Mouse (Mus musculus) midbrain, embryonic 16.5 days (tissue): ENCODE data around the gene Tmem35b. TPM values are rescaled to one million over a fixed set of nuclear protein-coding genes. Genes with fewer than 3 reads are reported as not detected.

ENCODE experiments used
- ATAC-seq: fragments of 200-750 bp; cut with Nextera tagmentation; 2 replicates; pipeline ENCODE4 v1.8.0; 2017; ENCODE audit warnings: moderate TSS enrichment
- H3K27ac ChIP-seq: fragments of 300-500 bp; sonication (generic); 2 replicates; pipeline ENCODE4 v1.5.1; 2014; ENCODE audit warnings: mild to moderate bottlenecking, low read length, mixed read lengths
- H3K27me3 ChIP-seq: fragments of 300-500 bp; sonication (generic); 2 replicates; pipeline ENCODE4 v1.6.1; 2014; ENCODE audit warnings: low read depth, low read length, mixed read lengths; ENCODE audit not compliant: control insufficient read depth, insufficient read depth
- H3K36me3 ChIP-seq: fragments of 300-500 bp; sonication (generic); 2 replicates; pipeline ENCODE4 v1.6.1; 2014; ENCODE audit warnings: mild to moderate bottlenecking, low read length, moderate library complexity, mixed read lengths; ENCODE audit not compliant: control insufficient read depth, insufficient read depth
- H3K4me1 ChIP-seq: fragments of 300-500 bp; sonication (generic); 2 replicates; pipeline ENCODE4 v1.6.1; 2014; ENCODE audit warnings: mild to moderate bottlenecking, low read length, mixed read lengths; ENCODE audit not compliant: control insufficient read depth, insufficient read depth
- H3K4me2 ChIP-seq: fragments of 300-500 bp; sonication (generic); 2 replicates; pipeline ENCODE4 v1.6.1; 2014; ENCODE audit warnings: mild to moderate bottlenecking, low read length, mixed read lengths
- H3K4me3 ChIP-seq: fragments of 300-500 bp; sonication (generic); 2 replicates; pipeline ENCODE4 v1.5.1; 2014; ENCODE audit warnings: low read depth, mild to moderate bottlenecking, low read length, moderate library complexity, mixed read lengths
- H3K9ac ChIP-seq: fragments of 300-500 bp; sonication (generic); 2 replicates; pipeline ENCODE4 v1.6.1; 2014; ENCODE audit warnings: low read depth, low read length, mixed read lengths
- H3K9me3 ChIP-seq: fragments of 300-500 bp; sonication (generic); replicated peaks from 2 replicates; pipeline ENCODE4 v1.6.1; 2014; ENCODE audit warnings: mild to moderate bottlenecking, low read length, mixed read lengths; ENCODE audit not compliant: control insufficient read depth, poor library complexity, severe bottlenecking
- WGBS: fragments of 180-500 bp; shearing (Covaris S2); extraction: QIAGEN DNeasy Blood & Tissue Kit; methylation state at CpG from one replicate; pipeline ENCODE4 v1.1.7; 2014; 5-methylcytosine and 5-hydroxymethylcytosine counted together
- polyA plus RNA-seq: library from polyadenylated mRNA; unstranded; fragments of >200 nt; fragmentation: Nextera tagmentation; extraction: Ambion mirVana; gene quantifications from 2 replicates; pipeline ENCODE4 v1.2.1, GENCODE M21; 2015

Gene Tmem35b
- polyA plus RNA-seq, 1 experiment from 2014 or later = 18.1 TPM

DNA sequence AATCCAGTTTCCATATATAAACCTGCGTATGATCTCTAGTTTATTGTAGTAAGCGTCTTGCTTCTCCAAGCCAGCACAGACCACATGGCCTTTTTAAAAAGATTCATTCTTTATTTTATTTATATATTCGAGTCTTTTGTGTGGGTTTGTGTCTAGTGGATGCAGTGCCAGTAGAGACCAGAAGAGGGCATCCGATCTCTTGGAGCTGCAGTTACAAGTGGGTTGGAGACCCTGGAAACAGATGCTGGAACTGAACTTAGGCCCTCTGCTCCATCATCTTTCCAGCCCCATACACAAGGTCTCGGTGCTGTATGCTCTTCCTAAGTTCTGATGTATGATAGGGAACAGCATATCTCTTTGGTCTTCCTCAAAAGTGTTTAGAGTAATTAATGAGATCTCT, 32.3 kb downstream of the Tmem35b start:
- H3K36me3 ChIP-seq = no peaks in the 10 kb centered on the region
- 60% methylated on average over 5 of the region's 5 CpGs for WGBS

GRCm38 (mm10) chr4:127157746-127158145, 34.3 kb downstream of the Tmem35b start:
- Histone ChIP-seq H3K9me3 (no peaks in the 10 kb centered on the region), H3K27me3 (no peaks in the 10 kb centered on the region), H3K4me1 (no peaks in the 10 kb centered on the region), H3K9ac (no peak overlapping the region), H3K4me2 (no peak overlapping the region), H3K27ac (no peak overlapping the region), H3K4me3 (no peak overlapping the region), H3K36me3 (no peaks in the 10 kb centered on the region)
- ATAC-seq = no peak
- 90% methylated on average over 4 of the region's 4 CpGs for WGBS

More for the DNA sequence above, 32.3 kb downstream of the Tmem35b start:
- no peaks in the 10 kb centered on the region for H3K27me3 ChIP-seq
- ATAC-seq = no peak
- H3K27ac ChIP-seq = no peak overlapping the region
- H3K4me3 ChIP-seq = no peak overlapping the region
- H3K9me3 ChIP-seq = no peaks in the 10 kb centered on the region
- H3K4me1 ChIP-seq = no peaks in the 10 kb centered on the region
- no peak overlapping the region for H3K9ac ChIP-seq
- H3K4me2 ChIP-seq = no peak overlapping the region

GRCm38 (mm10) chr4:127163926-127164325, 40.4 kb downstream of the Tmem35b start:
- ATAC-seq = no peak
- Histone ChIP-seq H3K36me3 (no peaks in the 10 kb centered on the region), H3K4me1 (peaks cover 9% of the 10 kb centered on the region), H3K4me2 (no peak overlapping the region), H3K27ac (no peak overlapping the region), H3K9me3 (0 out of 2 replicates have a peak, but pooled peaks cover 2% of the 10 kb centered on the region), H3K9ac (no peak overlapping the region), H3K4me3 (no peak overlapping the region), H3K27me3 (no peaks in the 10 kb centered on the region)
- WGBS = 79% methylated on average over 8 of the region's 8 CpGs

- H3K4me3 ChIP-seq = no peak overlapping the region
- no peaks in the 10 kb centered on the region for H3K27me3 ChIP-seq
- 0 out of 2 replicates have a peak, but pooled peaks cover 2% of the 10 kb centered on the region for H3K9me3 ChIP-seq
- 81% methylated on average over 5 of the region's 5 CpGs for WGBS
- no peak overlapping the region for H3K9ac ChIP-seq
- ATAC-seq = no peak
- H3K4me2 ChIP-seq = no peak overlapping the region
- H3K27ac ChIP-seq = no peak overlapping the region
- H3K36me3 ChIP-seq = no peaks in the 10 kb centered on the region
- peaks cover 32% of the 10 kb centered on the region for H3K4me1 ChIP-seq
Observed at GRCm38 (mm10) chr4:127167096-127167495, 43.6 kb downstream of the Tmem35b start.

DNA sequence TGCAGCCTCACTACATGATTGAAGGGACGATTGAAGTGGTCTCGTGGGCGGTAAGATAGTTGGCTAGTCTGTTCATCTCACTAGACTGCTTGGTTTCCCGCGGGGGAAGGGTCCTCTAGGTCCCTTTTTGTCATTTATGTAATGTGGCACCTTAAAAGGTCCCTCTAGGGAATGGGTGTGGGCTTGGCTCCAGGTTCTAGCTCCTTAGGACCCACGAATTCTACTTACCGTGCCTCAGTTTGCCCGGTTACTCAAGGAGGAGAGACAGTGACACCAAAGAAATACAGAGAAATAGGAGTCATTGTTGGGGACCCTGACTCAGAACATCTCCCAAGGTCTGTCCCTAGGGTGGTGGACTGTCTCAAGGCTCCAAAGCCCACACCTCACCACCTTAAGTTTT, 44.2 kb downstream of the Tmem35b start:
- peak overlapping the region; percentile 97 for H3K9ac ChIP-seq
- H3K9me3 ChIP-seq = 0 out of 2 replicates have a peak, but pooled peaks cover 2% of the 10 kb centered on the region
- H3K4me3 ChIP-seq = peak overlapping the region; percentile 95
- H3K27me3 ChIP-seq = no peaks in the 10 kb centered on the region
- H3K4me1 ChIP-seq = peaks cover 39% of the 10 kb centered on the region
- 13% methylated on average over 8 of the region's 8 CpGs for WGBS
- peak overlapping the region; percentile 95 for H3K4me2 ChIP-seq
- peak overlapping the region; percentile 83 for H3K27ac ChIP-seq
- ATAC-seq = no peak
- H3K36me3 ChIP-seq = no peaks in the 10 kb centered on the region

GRCm38 (mm10) chr4:127168211-127168913, 44.9 kb downstream of the Tmem35b start:
- Histone ChIP-seq H3K4me2 (peak overlapping the region; percentile 95), H3K27me3 (no peaks in the 10 kb centered on the region), H3K4me1 (peaks cover 45% of the 10 kb centered on the region), H3K27ac (peak overlapping the region; percentile 83), H3K4me3 (peak overlapping the region; percentile 95), H3K36me3 (no peaks in the 10 kb centered on the region), H3K9ac (peak overlapping the region; percentile 97), H3K9me3 (0 out of 2 replicates have a peak, but pooled peaks cover 2% of the 10 kb centered on the region)
- WGBS = under 1% methylated on average over 31 of the region's 39 CpGs
- ATAC-seq = peak; percentile 76

DNA sequence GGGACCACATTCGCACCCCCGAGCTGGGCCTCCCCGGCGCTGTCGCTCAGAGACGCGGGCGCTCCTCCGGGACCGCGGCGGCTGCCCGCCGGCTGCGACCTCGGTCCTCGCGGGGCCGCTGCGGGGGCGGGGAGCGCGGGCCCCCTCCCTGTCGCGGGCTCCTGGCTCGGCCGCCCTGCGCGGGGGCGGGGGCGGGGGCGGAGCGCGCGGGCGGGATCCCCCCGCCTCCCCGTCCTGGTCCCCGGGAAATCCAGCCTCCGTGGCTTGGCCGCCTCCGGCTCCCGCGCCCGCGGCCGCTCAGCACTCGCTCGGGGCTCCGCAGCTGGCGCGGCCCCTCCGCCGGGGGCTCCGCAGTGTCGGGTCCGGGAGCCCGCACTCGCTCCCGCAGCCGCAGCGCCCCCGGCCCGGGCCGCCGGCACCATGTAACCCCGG, 45.4 kb downstream of the Tmem35b start, which contains the start of gene Dlgap3:
Gene Dlgap3 (plus strand): TSS at position 291 of the 432 bp plus-strand sequence.
- H3K4me1 ChIP-seq = peaks cover 47% of the 10 kb centered on the region

DNA sequence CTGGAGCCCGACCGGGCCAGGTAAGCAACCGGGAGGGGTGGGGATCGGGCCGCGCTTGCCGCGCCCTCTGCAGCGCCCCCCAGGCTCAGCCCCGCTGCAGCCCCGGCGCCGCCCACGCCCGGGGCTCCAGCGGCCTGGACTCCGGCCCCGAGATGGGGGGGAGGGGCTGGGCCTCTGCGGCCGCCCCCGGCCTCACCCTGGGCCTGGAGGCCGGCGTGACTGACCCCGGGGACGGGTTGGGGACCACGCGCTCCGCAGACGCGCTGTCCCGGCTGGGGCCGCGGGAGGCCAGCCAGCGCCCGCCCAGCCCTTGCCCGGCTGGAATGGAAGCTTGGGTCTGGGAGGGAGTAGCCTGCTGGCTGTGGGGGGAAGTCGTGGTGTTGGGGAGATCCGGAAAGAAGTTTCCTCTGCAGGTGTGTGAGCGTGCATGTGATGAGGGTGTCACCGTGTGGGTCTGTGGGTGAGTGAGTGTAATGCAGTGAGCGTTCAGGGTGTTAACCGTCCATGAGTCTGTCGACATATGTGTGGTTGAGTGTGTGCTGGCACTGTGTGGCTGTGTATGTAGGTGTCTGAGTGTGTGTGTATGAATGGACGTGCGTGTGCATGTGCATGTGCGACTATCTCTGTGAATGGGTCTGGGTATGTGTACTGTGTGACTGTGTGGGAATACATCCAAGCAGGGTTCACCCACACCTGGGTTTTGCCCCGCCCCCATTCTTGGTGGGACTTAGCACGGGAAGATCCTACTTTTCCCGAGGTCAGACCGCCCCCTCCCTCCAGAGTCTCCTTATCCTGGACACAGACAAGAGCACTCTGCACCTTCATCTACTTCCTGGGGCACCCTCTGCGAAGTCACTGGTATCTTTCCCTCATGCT, 46.1 kb downstream of the Tmem35b start:
- peak overlapping the region; percentile 97 for H3K9ac ChIP-seq
- H3K27ac ChIP-seq = peak overlapping the region; percentile 83
- H3K9me3 ChIP-seq = 0 out of 2 replicates have a peak, but pooled peaks cover 2% of the 10 kb centered on the region
- WGBS = 3% methylated on average over 41 of the region's 51 CpGs
- peak; percentile 59 for ATAC-seq
- no peaks in the 10 kb centered on the region for H3K27me3 ChIP-seq
- H3K4me1 ChIP-seq = peaks cover 47% of the 10 kb centered on the region
- no peaks in the 10 kb centered on the region for H3K36me3 ChIP-seq
- H3K4me3 ChIP-seq = peak overlapping the region; percentile 95
- H3K4me2 ChIP-seq = peak overlapping the region; percentile 95

More for the DNA sequence above, 45.4 kb downstream of the Tmem35b start, which contains the start of gene Dlgap3:
- Histone ChIP-seq H3K27me3 (no peaks in the 10 kb centered on the region), H3K4me2 (peak within 1 kb of the TSS; percentile 95), H3K4me3 (peak within 1 kb of the TSS; percentile 95), H3K9ac (peak within 1 kb of the TSS; percentile 97), H3K27ac (peak within 1 kb of the TSS; percentile 83), H3K9me3 (0 out of 2 replicates have a peak, but pooled peaks cover 2% of the 10 kb centered on the region), H3K36me3 (no peaks in the 10 kb centered on the region)
- under 1% methylated on average over 34 of the region's 67 CpGs for WGBS
- peak; percentile 70 for ATAC-seq
